Mouse (Mus musculus): ENCODE data around the gene Megf6.

Megf6 gene

DNA sequence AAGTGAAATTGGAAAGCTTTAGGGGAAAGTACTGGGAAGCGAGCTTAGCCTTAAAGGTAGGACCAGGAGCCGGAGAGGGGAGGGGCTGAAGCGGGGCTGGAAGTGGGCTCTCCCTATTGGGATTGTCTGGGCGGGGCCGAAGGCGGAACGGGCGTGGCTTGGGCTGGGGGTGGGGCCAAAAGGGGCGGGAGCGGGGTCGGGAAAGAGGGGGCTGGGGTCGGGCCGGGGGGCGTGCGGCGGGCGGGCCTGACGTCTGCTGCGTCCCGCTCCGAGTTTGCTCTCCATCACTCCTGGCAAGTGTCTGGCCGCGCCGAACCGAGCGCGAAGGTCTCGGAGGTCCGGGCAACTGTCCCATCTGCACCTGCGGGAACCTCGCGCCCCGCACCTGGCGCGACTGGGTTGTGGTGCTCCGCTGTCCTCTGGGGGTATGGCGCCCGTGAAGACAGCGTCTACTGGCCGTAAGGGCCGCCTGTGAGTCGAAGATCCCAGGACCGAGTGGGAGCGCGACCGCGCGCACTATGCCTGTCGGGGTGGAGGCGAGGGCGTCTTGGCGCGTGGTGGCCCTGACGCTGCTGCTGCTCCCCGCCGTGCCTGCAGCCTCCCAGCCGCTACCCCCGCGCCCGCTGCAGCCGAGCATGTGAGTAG, at the start of gene Megf6:
Megf6 (plus strand) TSS at position 225 of the 645 bp plus-strand sequence.
- no peak for DNase-seq (ENCODE audit: low spot score in 2 of 2)

DNA sequence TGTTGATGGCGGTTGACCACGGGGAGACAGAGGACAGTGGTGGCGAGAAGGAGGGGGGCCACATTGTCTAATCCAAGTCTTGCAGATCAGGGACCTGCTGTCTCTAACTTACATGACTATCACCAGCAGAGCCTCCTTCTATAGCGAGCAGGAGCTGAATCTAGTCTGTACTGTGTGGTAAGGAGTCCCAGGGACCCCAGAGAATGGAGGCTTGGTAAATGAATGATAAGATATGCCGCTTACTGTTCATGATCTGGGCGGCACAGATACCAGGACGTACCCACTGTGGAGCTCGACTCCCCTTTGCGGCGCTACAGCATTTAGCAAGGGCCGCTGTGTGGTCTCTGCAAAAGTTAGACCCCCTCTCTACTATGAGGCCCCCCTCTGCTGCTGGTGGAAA, 48.7 kb upstream of the Megf6 start:
- no peak for DNase-seq (ENCODE audit: low spot score in 2 of 2)

- no peak for DNase-seq (ENCODE audit: low spot score in 2 of 2)
Measured at GRCm38 (mm10) chr4:154122374-154122773, 48.2 kb upstream of the Megf6 start.

DNA sequence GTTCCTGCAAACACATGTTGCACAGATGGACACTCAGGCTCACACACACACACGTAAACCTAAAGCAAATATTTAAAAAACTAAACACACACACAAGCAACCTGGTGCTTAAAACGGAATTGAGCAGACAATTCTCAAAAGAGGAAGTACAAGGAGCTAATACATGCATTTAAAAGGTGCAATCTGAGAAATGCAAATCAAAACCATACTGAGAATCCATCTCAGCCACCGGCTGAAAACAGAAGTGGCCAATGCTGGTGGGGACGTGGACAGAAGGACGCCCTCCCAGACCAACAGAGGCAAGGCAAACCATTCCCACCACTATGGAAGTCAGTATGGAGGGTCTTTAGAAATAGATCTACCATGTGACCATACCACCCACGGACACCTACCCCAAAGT, 47.0 kb upstream of the Megf6 start:
- DNase-seq (ENCODE audit: low spot score in 2 of 2): no peak

- DNase-seq (ENCODE audit: low spot score in 2 of 2): no peak
Measured at GRCm38 (mm10) chr4:154125202-154125601, 45.3 kb upstream of the Megf6 start.

GRCm38 (mm10) chr4:154127273-154127672, 43.3 kb upstream of the Megf6 start:
- no peak for DNase-seq (ENCODE audit: low spot score in 2 of 2)

DNA sequence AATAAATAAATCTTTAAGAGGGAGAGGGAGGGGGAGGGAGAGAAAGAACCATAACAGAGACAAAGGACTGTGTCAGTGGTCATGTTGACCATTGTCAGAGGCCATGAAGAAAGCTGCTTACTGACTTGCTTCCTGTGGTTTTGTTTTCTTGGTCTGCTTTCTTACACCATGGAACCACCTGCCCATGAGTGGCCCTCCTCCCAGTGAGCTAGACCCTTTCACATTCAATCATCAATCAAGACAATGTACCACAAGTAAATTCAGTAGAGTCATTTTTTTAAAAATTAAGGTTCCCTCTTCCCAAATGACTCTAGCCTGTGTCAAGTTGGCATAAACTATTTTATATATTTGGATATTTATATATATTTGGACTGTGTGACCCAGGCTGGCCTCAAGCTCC, 40.6 kb upstream of the Megf6 start:
- no peak for DNase-seq (ENCODE audit: low spot score in 2 of 2)

- DNase-seq (ENCODE audit: low spot score in 2 of 2): no peak
Measured at GRCm38 (mm10) chr4:154131894-154132293, 38.6 kb upstream of the Megf6 start.

DNA sequence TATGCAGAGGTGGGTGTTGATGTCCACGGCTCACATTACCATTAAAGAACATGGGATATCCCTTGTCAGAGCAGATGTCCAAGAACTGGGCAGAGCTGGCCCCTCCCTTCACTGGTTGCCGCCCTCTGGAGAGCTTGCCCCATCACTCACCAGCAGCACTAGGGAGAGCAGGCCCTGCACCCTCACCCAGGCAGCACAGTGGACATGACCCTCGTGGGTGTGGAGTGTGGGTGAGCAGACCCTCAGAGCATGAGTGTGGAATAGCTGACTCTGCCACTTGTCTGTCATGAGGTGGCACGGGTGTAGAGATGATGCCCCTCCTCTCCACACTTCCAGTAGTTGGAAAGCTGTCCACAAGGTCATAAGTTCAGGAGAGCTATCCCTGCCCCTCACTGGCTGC, 35.7 kb upstream of the Megf6 start:
- no peak for DNase-seq (ENCODE audit: low spot score in 2 of 2)

DNA sequence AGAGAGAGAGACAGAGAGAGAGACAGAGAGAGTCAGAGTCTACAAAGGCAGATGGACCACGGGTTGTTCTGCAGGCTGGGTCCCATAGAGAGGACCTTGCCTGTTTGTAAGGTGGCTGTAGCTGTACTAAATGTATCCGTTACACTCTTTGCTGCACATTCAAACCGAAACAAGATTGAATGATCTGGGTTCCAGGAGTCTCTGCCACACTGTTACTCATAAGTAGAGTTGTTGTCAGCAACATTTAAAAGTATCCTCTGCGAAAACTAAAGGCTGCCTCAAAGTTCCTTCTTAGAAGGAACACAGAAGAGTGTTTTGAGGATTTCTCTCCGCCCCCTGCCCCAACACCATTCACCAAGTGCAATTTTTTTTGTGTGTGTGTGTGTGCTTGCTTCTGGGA, 33.4 kb upstream of the Megf6 start:
- no peak for DNase-seq (ENCODE audit: low spot score in 2 of 2)

- no peak for DNase-seq (ENCODE audit: low spot score in 2 of 2)
Measured at GRCm38 (mm10) chr4:154139671-154140181, 30.8 kb upstream of the Megf6 start.

DNA sequence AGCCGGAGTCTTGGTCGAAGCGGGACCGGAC, 30.5 kb upstream of the Megf6 start, which contains the start of gene Trp73:
Trp73 (minus strand) TSS at position 27 of the 31 bp plus-strand sequence.
- no peak for DNase-seq (ENCODE audit: low spot score in 2 of 2)

DNA sequence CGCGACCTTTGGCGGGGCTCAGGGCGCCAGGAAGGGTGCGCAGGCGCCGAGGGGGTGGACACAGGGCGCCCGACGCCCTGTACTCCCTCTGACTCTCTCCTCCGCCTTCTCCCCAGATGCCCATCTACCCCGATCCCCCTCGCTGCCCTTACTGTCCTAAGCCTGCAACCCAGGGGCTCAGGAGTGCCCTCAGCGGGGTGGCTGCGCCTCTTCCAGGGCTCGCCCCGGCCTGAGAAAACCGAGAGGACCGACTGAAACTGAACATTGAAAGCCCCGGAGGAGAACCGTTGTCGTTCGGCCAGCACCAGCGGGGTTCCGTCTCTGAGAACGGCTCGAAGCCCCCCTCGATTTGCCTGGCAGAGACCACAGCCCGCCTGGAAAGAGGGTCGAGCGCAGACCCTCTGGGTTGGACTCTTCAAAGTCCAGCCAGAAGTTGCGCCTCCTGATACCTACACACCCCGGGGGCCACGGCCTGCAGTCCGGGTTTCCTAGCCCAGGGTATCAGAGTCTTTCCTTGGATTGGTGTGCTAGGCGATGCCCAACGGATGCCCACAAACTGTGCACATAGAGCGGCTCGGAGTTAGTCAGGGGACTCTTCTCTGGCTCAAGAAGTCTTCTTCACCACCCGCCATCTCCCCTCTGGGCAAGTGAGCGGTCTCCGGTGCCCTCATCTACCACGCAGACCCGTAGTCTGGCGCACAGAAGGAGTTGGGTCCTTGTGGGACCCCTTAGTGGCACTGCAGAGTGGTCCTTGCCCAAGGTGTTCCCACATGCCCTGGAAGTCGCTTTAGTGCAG, 30.1 kb upstream of the Megf6 start:
- DNase-seq (ENCODE audit: low spot score in 2 of 2): no peak

- DNase-seq (ENCODE audit: low spot score in 2 of 2): peak in 1 of 2 experiments; percentile 17
Measured at GRCm38 (mm10) chr4:154141009-154141867, 29.3 kb upstream of the Megf6 start.

DNA sequence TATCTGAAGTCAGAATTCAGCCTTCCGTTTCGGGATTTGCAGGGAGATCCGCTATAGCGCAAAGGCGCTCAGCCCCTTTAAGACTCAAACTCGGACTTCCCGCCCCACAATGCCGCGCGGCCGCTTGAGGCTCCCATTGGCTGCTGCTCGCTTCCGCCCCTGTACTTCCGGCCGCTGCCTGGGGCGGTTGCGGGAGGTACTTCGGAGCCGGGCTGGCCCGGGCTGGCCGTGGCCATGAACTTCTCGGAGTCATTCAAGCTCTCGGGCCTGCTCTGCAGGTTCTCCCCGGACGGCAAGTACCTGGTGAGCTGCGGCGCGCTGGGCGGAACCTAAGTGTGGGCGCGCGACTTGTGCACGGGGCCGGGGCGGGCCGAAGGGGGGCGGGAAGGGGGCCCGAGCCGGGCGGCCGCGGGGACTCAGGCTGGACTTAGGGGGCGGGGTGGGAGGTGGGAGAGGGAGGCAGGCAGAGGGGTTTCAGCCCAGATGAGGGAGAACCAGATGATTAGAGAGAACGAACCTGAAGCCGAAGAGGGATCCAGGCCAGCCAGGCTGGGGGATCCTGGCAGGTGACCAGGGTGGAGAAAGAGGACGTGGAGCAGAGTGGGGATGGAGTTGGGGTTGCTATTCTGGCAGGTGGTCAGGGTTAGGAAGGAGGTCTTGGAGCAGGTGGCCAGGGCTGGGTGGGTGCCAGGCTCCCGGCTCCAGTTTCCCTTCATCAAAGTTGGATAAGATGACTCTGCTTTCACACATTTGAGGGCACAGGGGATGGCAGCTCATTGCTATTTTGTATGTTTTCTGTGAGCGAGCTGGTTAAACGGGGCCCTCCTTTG, 28.1 kb upstream of the Megf6 start, which contains the start of gene Wrap73:
Wrap73 (plus strand) TSS at position 162 of the 830 bp plus-strand sequence.
- peak; percentile 76 to 92 for DNase-seq (ENCODE audit: low spot score in 2 of 2)

GRCm38 (mm10) chr4:154144712-154145111, 25.8 kb upstream of the Megf6 start:
- no peak for DNase-seq (ENCODE audit: low spot score in 2 of 2)

- no peak for DNase-seq (ENCODE audit: low spot score in 2 of 2)
Measured at GRCm38 (mm10) chr4:154146342-154146741, 24.2 kb upstream of the Megf6 start.

GRCm38 (mm10) chr4:154154104-154154503, 16.4 kb upstream of the Megf6 start:
- DNase-seq (ENCODE audit: low spot score in 2 of 2): no peak

DNA sequence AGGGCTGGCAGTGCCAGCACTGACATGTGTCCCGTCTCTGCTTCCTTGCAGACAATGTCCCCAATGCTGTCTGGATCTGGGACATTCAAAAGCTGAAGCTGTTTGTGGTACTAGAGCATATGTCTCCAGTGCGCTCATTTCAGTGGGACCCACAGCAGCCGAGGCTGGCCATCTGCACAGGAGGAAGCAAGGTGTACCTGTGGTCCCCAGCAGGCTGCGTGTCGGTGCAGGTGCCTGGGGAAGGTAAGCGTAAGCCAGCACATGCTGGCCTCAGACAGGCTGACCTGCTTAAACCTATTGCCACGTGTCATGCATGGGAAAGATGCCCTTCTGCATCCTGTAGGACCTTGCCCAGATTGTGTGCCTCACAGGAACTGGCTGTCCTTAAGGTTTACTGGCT, 14.5 kb upstream of the Megf6 start:
- DNase-seq (ENCODE audit: low spot score in 2 of 2): no peak

- peak in 1 of 2 experiments; percentile 17 for DNase-seq (ENCODE audit: low spot score in 2 of 2)
Measured at GRCm38 (mm10) chr4:154157970-154158662, 12.4 kb upstream of the Megf6 start.

GRCm38 (mm10) chr4:154159002-154159401, 11.5 kb upstream of the Megf6 start:
- DNase-seq (ENCODE audit: low spot score in 2 of 2): peak; percentile 90 to 93
